In the genomic region with DNA sequence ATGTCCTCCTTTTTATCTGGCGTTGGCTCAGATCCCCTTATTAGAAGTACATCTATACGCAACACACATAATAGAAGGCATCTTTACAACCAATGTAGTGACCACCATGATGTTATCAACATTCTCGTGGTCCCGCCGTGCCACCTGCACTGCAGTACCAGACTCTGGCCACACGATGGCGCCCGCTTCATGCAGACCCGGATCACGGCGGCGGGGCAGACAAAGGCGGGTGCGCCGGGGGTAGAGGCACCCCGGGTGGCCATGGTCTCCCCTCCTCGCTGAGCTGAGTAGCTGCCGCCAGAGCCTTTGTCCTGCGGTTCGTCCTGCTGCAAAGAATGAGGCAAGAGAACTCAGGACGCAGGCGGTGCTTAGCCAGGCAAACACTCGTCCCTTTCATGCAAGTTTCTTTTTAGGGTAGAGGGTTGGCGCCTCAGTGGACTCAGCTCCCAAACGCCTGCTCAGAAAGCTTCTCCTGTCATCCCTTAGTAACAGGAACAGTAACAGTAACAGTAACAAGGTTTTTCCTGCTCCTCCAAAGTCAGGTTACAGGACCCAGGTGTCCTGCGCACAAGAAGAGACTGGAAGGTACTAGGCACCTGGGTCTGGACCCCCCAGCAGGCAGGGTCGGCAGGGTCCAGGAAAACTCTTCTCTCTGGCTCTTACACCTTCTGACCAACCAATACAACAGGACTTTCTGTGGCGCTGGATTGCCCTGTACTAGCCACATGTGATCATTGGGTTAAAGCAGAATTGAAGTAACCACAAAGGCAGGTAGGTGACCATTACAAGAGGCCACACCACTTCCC, we compare ENCODE assay signal across 1 mouse cellular context.
TF ChIP-seq lines count a peak whose summit lies in the region.

No protein-coding gene starts in this region.

TF ChIP-seq in CH12.LX, 34 proteins besides CTCF, POLR2A, EP300 and RAD21 (continued from another document):
- peak; percentile 56; the same call in 1 of the 2 replicates for TF ChIP-seq MAX (IDR thresholded peaks at IDR 0.05; ENCODE audit: low read length)
- peak; percentile 14; the same call in 1 of the 2 replicates for TF ChIP-seq MEF2A (IDR thresholded peaks at IDR 0.05; ENCODE audit: borderline replicate concordance, low read depth, low read length)
- TF ChIP-seq ZKSCAN1 (IDR thresholded peaks at IDR 0.05; ENCODE audit: borderline replicate concordance, low read depth, low read length) = no peak
- TF ChIP-seq ZC3H11A (IDR thresholded peaks at IDR 0.05; ENCODE audit: low read depth, low read length) = peak; percentile 80
- peak; percentile 59; the same call in 1 of the 2 replicates for TF ChIP-seq IRF4 (IDR thresholded peaks at IDR 0.05; ENCODE audit: low read depth, low read length)
- peak; percentile 95 for TF ChIP-seq SMC3 (IDR thresholded peaks at IDR 0.05; ENCODE audit: low read depth, low read length)
- TF ChIP-seq BHLHE40 (IDR thresholded peaks at IDR 0.05; ENCODE audit: low read depth, low read length) = no peak; the same call in 1 of the 2 replicates
- TF ChIP-seq GABPA (IDR thresholded peaks at IDR 0.05; ENCODE audit: insufficient replicate concordance, low read depth, low read length) = no peak
- peak; percentile 15; the same call in 1 of the 2 replicates for TF ChIP-seq NELFE (IDR thresholded peaks at IDR 0.05; ENCODE audit: low read depth, low read length)
- TF ChIP-seq MYC (IDR thresholded peaks at IDR 0.05; ENCODE audit: low read depth, low read length) = peak; percentile 34; the same call in 1 of the 2 replicates
- no peak for TF ChIP-seq SIN3A (IDR thresholded peaks at IDR 0.05; ENCODE audit: low read length)
- peak; percentile 60; the same call in 1 of the 2 replicates for TF ChIP-seq TCF12 (IDR thresholded peaks at IDR 0.05; ENCODE audit: low read depth, low read length)
TF ChIP-seq in CH12.LX: peak in this region for 10.
